Mouse (Mus musculus): ENCODE data around the gene Palm2. TPM values are rescaled to one million over a fixed set of nuclear protein-coding genes. Genes with fewer than 3 reads are reported as not detected.

The Palm2 gene
- polyA plus RNA-seq, 1 experiment from 2014 or later: 13.2 TPM

DNA sequence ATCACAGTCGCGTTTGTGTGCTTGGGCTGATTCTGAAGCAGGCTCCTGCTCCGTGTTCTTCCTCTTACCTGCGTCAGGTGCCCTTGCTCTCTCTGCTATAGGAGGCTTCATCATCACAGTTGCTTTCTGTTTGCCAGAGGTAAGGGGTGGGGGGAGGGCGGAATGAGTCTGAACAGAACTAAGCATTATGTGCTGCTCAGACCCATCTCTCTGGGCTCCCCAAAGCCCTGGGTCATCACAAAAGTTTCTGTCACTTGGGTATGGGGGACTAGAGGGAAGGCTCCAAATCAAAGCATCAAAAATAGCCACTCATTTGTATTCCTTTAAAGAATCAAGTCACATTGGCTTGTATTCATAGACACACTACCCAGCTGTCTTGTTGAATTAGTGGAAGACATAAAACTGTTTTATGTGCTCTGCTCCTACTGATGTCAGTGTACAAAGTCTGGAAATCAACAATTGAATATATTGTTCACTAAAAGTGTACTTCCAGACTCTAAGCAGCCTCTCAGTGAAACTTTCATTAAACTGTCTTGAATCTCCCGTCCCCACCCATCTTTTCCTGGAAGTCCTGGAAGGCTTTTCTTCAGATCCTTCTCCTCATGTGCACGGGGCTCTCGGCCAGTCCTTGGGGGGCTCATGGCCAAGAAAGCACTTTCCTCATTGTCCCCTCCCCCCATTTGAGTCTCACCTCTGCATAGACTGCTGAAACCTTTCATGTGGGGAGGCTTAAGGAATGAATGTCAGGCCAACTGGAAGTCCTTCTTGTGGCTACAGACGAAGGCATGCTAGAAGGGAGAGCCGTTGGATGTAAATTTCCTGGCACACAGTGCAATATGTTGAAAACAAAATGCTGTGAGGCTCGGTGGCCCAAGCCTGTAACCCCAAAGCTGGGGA lies 269.8 kb downstream of the Palm2 start:
- Histone ChIP-seq H3K4me3 (replicated peaks) (no peak overlapping the region), H3K27me3 (no peaks in the 10 kb centered on the region), H3K9ac (replicated peaks) (no peak overlapping the region), H3K27ac (peak overlapping the region; percentile 37; the same call in 1 of the 2 replicates), H3K4me1 (replicated peaks) (peaks cover 13% of the 10 kb centered on the region), H3K9me3 (no peaks in the 10 kb centered on the region), H3K4me2 (no peak overlapping the region), H3K36me3 (no peaks in the 10 kb centered on the region; the same call in 1 of the 2 replicates)
- WGBS: 61% methylated on average over 11 of the region's 11 CpGs
- no peak for ATAC-seq (ENCODE audit: insufficient number of reproducible peaks, insufficient read depth, low FRiP score, low TSS enrichment, low read depth)

DNA sequence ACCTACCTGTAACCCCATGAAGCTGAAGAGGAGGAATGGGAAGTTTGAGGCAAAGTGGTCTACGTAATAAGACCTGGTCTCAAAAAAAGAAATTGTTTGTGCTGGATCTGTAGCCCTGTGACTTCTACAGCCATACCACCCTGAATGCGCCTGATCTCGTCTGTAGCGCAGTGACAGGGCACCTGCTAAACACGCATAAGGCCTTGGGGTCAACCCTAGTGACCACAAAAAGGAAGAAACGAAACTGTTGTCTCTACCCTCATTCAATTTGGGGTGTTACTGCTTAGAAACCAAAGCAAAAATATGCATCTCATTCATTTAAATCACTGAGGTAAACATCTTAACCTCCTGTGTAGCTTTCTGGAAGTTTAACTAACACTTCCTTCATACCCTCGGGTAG lies 270.5 kb downstream of the Palm2 start:
- H3K27me3 ChIP-seq: no peaks in the 10 kb centered on the region
- H3K4me2 ChIP-seq: no peak overlapping the region
- peaks cover 13% of the 10 kb centered on the region for H3K4me1 ChIP-seq (replicated peaks)
- no peak for ATAC-seq (ENCODE audit: insufficient number of reproducible peaks, insufficient read depth, low FRiP score, low TSS enrichment, low read depth)
- no peak overlapping the region for H3K9ac ChIP-seq (replicated peaks)
- H3K4me3 ChIP-seq (replicated peaks): no peak overlapping the region
- no peaks in the 10 kb centered on the region for H3K9me3 ChIP-seq
- no peak overlapping the region for H3K27ac ChIP-seq
- 94% methylated on average over 7 of the region's 7 CpGs for WGBS
- peaks cover 6% of the 10 kb centered on the region for H3K36me3 ChIP-seq

DNA sequence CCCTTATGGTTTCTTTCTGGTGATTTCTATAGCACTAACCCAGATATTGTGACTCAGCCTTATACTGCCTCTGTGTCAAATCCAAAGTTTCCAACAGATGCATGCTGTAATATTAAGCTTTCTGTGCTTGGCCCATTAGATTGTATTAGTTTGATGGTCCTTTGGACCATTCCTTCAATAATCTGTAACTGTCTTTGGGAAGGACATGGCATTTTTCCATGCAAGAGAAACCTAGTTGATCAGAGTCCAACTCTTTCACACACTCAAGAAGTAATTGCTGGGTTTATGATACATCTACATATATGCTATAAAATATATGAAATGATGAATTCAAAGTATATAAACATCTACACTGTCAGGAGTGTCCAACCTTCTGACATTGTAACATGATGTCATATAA lies 281.8 kb downstream of the Palm2 start:
- H3K4me3 ChIP-seq (replicated peaks): no peak overlapping the region
- no peak for ATAC-seq (ENCODE audit: insufficient number of reproducible peaks, insufficient read depth, low FRiP score, low TSS enrichment, low read depth)

DNA sequence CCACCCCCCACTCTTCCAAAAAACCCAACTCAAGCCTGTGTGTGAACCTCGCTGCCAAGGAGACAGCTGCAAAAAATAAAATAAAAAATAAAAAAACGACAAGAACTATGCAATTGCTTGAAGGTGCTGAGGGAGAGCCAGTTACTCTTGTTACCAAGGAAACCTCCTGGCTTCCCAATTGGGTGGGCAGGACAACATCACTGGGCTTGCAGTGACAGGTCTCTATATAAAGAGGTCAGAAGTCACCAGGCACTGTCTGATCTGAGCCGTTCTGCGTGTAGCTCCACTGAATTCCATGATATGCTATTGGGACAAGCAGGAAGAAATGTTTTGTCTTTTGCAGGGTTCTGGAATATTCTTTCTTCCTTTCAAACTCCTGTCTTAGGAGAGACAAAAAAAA lies 282.7 kb downstream of the Palm2 start:
- WGBS: 17% methylated on average over 4 of the region's 4 CpGs
- no peaks in the 10 kb centered on the region for H3K9me3 ChIP-seq
- H3K27me3 ChIP-seq: no peaks in the 10 kb centered on the region
- H3K4me3 ChIP-seq (replicated peaks): no peak overlapping the region
- no peak overlapping the region for H3K4me2 ChIP-seq
- ATAC-seq (ENCODE audit: insufficient number of reproducible peaks, insufficient read depth, low FRiP score, low TSS enrichment, low read depth): no peak
- H3K9ac ChIP-seq (replicated peaks): no peak overlapping the region
- peaks cover 49% of the 10 kb centered on the region for H3K4me1 ChIP-seq (replicated peaks)
- H3K36me3 ChIP-seq: no peaks in the 10 kb centered on the region
- H3K27ac ChIP-seq: no peak overlapping the region

More for the DNA sequence above, 281.8 kb downstream of the Palm2 start:
- Histone ChIP-seq H3K27me3 (no peaks in the 10 kb centered on the region), H3K4me1 (replicated peaks) (peaks cover 44% of the 10 kb centered on the region), H3K4me2 (no peak overlapping the region), H3K9me3 (no peaks in the 10 kb centered on the region), H3K36me3 (no peaks in the 10 kb centered on the region), H3K27ac (no peak overlapping the region), H3K9ac (replicated peaks) (no peak overlapping the region)

DNA sequence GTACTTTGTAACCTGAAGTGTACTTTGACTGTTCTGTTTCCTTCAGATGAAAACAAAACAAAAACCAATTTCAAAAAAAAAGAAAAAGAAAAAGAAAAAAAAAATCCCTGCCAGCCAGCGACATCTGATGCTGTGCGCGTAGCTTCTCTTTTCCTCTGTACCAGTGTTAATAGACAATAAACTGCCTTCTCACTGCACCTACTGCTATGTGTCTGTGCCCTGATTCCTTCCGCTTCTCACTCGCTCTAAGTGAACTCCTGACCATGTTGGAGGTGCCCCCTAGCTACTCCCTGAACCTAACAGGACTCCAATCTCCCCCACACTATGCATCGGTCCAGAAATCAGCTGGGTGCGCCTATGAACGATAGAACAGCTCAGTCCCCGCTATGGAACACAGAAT lies 283.3 kb downstream of the Palm2 start, which contains the start of gene Akap2:
TSS of gene Akap2 (plus strand) at position 304 of the 400 bp plus-strand sequence.
- Histone ChIP-seq H3K9me3 (no peaks in the 10 kb centered on the region), H3K9ac (replicated peaks) (no peak within 1 kb of the TSS), H3K36me3 (no peaks in the 10 kb centered on the region), H3K27me3 (no peaks in the 10 kb centered on the region), H3K4me1 (replicated peaks) (peaks cover 49% of the 10 kb centered on the region), H3K4me3 (replicated peaks) (no peak within 1 kb of the TSS), H3K27ac (no peak within 1 kb of the TSS), H3K4me2 (no peak within 1 kb of the TSS)
- WGBS: 73% methylated on average over 9 of the region's 9 CpGs
- ATAC-seq (ENCODE audit: insufficient number of reproducible peaks, insufficient read depth, low FRiP score, low TSS enrichment, low read depth): no peak

DNA sequence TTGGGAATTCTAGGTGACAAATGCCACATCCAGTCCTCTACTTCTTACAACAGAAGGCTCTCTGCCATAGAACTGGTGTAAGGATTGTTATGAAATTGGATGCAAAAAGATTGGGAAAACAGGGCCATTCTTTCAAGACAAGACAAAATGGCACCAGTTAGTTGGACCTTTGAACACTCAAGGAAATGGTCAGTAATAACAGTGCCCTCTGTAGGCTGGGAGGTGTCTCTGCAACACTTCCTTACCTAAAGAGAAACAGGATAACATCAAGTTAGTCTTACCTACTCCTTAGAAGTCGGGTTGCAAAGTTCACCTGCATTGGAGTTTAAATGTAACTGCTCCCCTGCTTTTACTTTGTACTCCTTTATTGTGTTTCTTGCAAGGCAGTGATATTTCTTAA lies 285.3 kb downstream of the Palm2 start:
- 92% methylated on average over 1 of the region's 1 CpGs for WGBS
- no peak overlapping the region for H3K27ac ChIP-seq
- H3K4me2 ChIP-seq: no peak overlapping the region
- H3K36me3 ChIP-seq: no peaks in the 10 kb centered on the region
- H3K4me1 ChIP-seq (replicated peaks): peaks cover 39% of the 10 kb centered on the region
- H3K4me3 ChIP-seq (replicated peaks): no peak overlapping the region
- H3K27me3 ChIP-seq: no peaks in the 10 kb centered on the region
- H3K9ac ChIP-seq (replicated peaks): no peak overlapping the region
- no peaks in the 10 kb centered on the region for H3K9me3 ChIP-seq
- ATAC-seq (ENCODE audit: insufficient number of reproducible peaks, insufficient read depth, low FRiP score, low TSS enrichment, low read depth): no peak

DNA sequence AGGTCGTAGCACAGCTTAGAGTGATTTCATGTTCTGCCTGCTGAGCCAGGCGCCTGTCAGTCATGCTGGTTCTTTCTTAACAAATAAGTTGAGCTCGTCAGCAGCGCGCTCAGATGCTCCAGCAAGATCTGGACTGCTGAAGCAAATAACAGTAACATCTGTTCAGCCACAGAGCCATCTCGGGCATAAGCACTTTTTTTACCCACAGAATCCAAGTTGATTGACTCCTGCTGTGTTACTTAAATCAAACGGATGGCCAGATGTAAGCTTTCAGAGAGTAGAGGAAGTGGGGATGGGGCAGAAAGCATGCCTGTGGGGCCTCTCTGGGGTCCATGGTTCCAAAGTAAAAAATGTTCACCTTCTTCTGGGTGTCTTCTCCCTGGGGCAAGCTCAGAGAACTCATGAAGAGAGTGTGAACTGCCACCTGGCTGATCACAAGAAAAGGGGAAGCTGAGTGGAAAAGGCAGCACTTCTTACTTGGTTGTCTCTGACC lies 286.9 kb downstream of the Palm2 start:
- no peak for ATAC-seq (ENCODE audit: insufficient number of reproducible peaks, insufficient read depth, low FRiP score, low TSS enrichment, low read depth)
- H3K4me3 ChIP-seq (replicated peaks): no peak overlapping the region
- no peak overlapping the region for H3K9ac ChIP-seq (replicated peaks)
- H3K27ac ChIP-seq: peak overlapping the region; percentile 73; the same call in 1 of the 2 replicates
- H3K4me1 ChIP-seq (replicated peaks): peaks cover 27% of the 10 kb centered on the region
- no peak overlapping the region; the same call in 1 of the 2 replicates for H3K4me2 ChIP-seq
- WGBS: 13% methylated on average over 7 of the region's 7 CpGs
- H3K9me3 ChIP-seq: no peaks in the 10 kb centered on the region
- H3K36me3 ChIP-seq: no peaks in the 10 kb centered on the region
- no peaks in the 10 kb centered on the region for H3K27me3 ChIP-seq

DNA sequence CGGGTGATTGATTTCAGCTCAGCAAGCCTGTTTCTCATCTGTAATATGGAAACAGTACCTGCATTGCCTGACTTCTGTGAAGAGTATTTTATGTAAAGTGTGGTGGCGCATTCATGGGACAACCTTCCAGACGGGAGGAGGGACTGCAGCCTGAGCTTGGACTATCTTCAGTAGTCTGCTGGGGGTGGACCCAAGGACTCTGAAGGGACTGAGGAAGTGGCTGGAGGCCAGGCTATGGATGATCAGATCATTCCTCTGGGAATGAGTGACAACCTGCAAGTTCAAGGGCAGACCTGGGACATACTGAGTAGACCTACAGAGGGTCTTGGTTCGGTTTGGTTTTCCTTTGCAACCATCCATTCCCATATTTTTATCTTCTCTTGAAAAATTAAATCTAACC lies 288.2 kb downstream of the Palm2 start:
- Histone ChIP-seq H3K4me1 (replicated peaks) (peaks cover 16% of the 10 kb centered on the region), H3K4me3 (replicated peaks) (no peak overlapping the region), H3K27ac (no peak overlapping the region), H3K4me2 (no peak overlapping the region), H3K9me3 (no peaks in the 10 kb centered on the region), H3K36me3 (no peaks in the 10 kb centered on the region), H3K9ac (replicated peaks) (no peak overlapping the region), H3K27me3 (no peaks in the 10 kb centered on the region)
- no peak for ATAC-seq (ENCODE audit: insufficient number of reproducible peaks, insufficient read depth, low FRiP score, low TSS enrichment, low read depth)
- WGBS: 67% methylated on average over 4 of the region's 4 CpGs

DNA sequence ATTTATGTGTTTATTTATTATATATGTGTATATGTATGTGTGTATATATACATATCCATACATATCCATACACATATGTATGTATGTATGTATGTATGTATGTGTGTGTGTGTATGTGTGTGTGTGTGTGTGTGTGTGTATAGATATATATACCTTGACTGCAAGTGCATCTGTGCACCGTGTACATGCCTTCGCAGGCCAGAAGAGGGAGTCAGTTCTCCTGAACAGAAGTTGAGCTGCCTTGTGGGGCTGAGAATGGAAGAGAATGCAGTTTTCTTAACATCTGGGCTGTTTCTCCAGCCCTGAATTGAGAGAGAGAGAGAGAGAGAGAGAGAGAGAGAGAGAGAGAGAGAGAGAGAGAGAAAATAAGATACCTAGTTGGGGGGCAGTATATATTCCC lies 289.6 kb downstream of the Palm2 start:
- 49% methylated on average over 2 of the region's 2 CpGs for WGBS
- H3K27ac ChIP-seq: no peak overlapping the region
- H3K36me3 ChIP-seq: no peaks in the 10 kb centered on the region
- peaks cover 13% of the 10 kb centered on the region for H3K4me1 ChIP-seq (replicated peaks)
- no peaks in the 10 kb centered on the region for H3K9me3 ChIP-seq
- ATAC-seq (ENCODE audit: insufficient number of reproducible peaks, insufficient read depth, low FRiP score, low TSS enrichment, low read depth): no peak
- no peak overlapping the region for H3K4me3 ChIP-seq (replicated peaks)
- no peak overlapping the region for H3K4me2 ChIP-seq
- no peaks in the 10 kb centered on the region for H3K27me3 ChIP-seq
- no peak overlapping the region for H3K9ac ChIP-seq (replicated peaks)

DNA sequence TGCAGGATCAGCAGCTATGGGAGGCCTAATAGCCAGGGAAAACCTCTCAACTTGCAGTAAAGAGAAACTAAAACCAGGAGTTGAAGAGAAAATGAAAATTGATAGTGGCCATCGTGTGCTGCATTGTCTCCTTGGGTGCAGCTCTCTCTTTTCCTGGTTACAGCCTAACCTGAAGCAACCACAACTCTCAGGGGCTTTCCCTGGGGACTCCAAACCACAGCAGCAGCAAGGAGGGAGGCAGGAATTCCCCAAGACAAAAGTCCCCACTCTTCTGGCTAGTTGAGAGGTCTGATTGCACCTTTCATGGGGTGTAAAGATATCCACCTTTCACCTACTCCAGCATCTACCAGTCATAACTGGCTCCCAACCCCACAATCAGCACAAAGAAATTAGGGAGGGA lies 291.5 kb downstream of the Palm2 start:
- H3K4me1 ChIP-seq (replicated peaks): peaks cover 7% of the 10 kb centered on the region
- no peak overlapping the region for H3K4me2 ChIP-seq
- ATAC-seq (ENCODE audit: insufficient number of reproducible peaks, insufficient read depth, low FRiP score, low TSS enrichment, low read depth): no peak
- no peak overlapping the region for H3K9ac ChIP-seq (replicated peaks)
- H3K4me3 ChIP-seq (replicated peaks): no peak overlapping the region
- H3K27ac ChIP-seq: no peak overlapping the region
- no peaks in the 10 kb centered on the region for H3K27me3 ChIP-seq
- H3K9me3 ChIP-seq: no peaks in the 10 kb centered on the region
- no peaks in the 10 kb centered on the region for H3K36me3 ChIP-seq
- WGBS: 65% methylated on average over 1 of the region's 1 CpGs

DNA sequence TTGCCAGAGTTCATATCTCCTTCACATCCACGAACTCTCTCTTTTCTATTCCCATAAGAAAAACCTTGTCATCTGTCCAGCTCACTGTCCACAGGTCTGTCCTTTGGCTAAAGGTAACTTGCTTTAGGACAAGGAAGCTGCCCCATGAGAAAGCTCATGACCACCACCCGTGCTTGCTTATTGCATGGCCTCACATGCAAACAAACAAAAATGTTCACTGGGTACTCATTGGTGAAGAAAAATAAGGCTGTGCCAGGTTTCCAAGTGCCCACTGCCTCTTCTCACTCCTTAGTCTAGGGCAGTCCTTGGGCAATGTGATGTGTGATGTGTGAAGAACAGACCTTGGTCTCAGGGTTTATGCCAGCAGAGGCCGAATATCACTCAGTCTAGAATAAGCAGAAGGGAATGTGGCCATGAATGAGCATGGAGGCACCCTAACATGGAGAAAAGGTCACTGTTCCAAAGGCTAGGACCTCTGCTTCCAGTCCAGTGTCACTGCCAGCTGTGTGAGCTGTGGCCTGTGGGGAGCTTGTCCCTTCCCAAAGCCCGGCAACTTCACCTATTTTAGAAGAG lies 294.6 kb downstream of the Palm2 start:
- H3K36me3 ChIP-seq: no peaks in the 10 kb centered on the region
- ATAC-seq (ENCODE audit: insufficient number of reproducible peaks, insufficient read depth, low FRiP score, low TSS enrichment, low read depth): no peak
- H3K9me3 ChIP-seq: no peaks in the 10 kb centered on the region
- H3K27ac ChIP-seq: no peak overlapping the region
- WGBS: 80% methylated on average over 4 of the region's 4 CpGs
- no peaks in the 10 kb centered on the region for H3K27me3 ChIP-seq
- no peak overlapping the region for H3K4me3 ChIP-seq (replicated peaks)
- no peak overlapping the region for H3K4me2 ChIP-seq
- H3K4me1 ChIP-seq (replicated peaks): no peaks in the 10 kb centered on the region
- H3K9ac ChIP-seq (replicated peaks): no peak overlapping the region
